Mouse (Mus musculus) left cerebral cortex, adult 2 months (tissue): Measurements from ENCODE around the gene Kcnip2. TPM values are rescaled to one million over a fixed set of nuclear protein-coding genes. Genes with fewer than 3 reads are reported as not detected.
A peak's percentile ranks its signal among the peaks of the same experiment; 100 is the strongest.

Experiments used
- DNase-seq, 2 experiments: peaks; one replicate each; pipeline ENCODE4 v3.0.0; 2021 to 2022; ENCODE audit warnings: low spot score in 2 of 2, mixed read lengths in 1 of 2; ENCODE audit errors: extremely low spot score in 1 of 2
- H3K27ac ChIP-seq: fragments of 200-600 bp; 2 replicates; pipeline ENCODE4 v1.8.1; 2022
- H3K4me3 ChIP-seq: fragments of 200-600 bp; 2 replicates; pipeline ENCODE4 v1.8.1; 2022
- CTCF ChIP-seq: fragments of 200-600 bp; IDR thresholded peaks from 2 replicates; pipeline ENCODE4 v1.8.1; 2022; ENCODE audit warnings: antibody characterized with exemption, mild to moderate bottlenecking, moderate library complexity
- intact Hi-C: fragments of 180-260 bp; cut with DNase I; formaldehyde crosslinking; loops from one replicate; pipeline ENCODE4 v1.15.1; 2025
- total RNA-seq, 2 experiments: library from RNA; stranded (reverse); gene quantifications; 2 replicates each; pipeline ENCODE4 v1.2.3; 2021

Gene Kcnip2
- total RNA-seq, 2 experiments from 2014 or later, result 142 to 170 TPM

DNA sequence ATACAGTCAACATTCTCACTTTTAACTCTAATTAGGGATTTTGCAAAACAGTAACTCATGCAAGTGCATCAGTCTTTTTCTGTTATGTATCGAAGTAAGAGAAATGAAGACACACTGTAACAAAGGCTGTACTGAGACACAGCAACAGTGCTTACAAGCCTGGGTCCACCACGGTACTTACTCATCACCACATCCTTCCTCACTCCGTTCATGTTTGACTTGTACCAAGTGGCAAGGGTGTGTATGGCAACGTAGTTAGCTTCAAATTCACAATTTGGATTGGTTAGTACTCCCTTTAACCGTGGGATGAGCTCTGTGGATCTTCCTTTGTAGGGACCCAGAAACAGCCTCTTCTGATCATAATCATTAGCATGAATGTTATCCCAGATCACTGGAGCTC lies 44.4 kb downstream of the Kcnip2 start:
- Histone ChIP-seq H3K4me3 (no peak overlapping the region), H3K27ac (no peak overlapping the region)
- intact Hi-C loops, result loop anchor here (2.0 kb wide), 1 partner anchor 15 kb away; no protein-coding TSS in a partner anchor
- DNase-seq, result no peak
- TF ChIP-seq CTCF, result no peak

DNA sequence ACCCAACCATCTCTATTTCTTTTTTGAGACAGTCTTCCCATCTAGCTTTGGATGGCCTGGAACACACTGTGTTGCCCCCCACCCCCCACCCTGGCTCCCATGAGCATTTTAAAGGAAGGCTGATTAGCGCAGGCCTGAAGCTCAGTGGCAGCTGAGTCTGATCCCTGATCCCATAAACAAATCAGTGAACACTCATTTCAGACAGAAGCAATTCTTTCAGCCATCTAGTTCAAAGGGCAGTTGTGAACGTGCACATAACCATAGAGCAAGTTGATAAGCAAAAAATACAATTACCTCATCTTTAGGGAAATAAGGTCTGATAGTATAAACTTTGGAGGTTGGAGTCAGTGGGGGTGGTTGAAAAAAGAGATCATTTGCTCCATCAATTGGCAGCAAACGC lies 55.1 kb downstream of the Kcnip2 start:
- no peak for TF ChIP-seq CTCF
- Histone ChIP-seq H3K27ac (no peak overlapping the region), H3K4me3 (no peak overlapping the region)
- intact Hi-C loops, result no loop called here
- no peak for DNase-seq

GRCm38 (mm10) chr19:45758671-45759070 lies 57.2 kb downstream of the Kcnip2 start:
- Histone ChIP-seq H3K4me3 (no peak overlapping the region), H3K27ac (no peak overlapping the region)
- intact Hi-C loops, result no loop called here
- TF ChIP-seq CTCF, result no peak
- no peak for DNase-seq

DNA sequence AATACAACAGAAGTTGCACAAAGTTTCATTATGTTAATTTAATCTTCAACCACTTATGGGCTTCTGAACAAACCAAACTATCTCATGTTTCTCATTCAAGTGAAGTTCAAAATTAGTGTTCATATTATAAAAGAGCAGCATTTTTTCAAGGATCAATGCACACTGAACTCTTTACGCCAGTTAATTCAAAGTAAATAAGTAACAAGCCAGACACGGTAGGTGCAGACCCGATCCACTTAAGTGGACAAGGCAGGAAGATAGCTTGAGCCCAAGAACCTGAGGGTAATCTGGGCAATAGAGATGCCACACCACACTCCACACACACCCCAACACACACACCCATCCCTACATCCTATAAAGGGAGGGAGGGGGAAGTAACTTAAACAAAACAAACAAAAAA lies 62.3 kb downstream of the Kcnip2 start:
- no peak for DNase-seq
- Histone ChIP-seq H3K4me3 (no peak overlapping the region), H3K27ac (no peak overlapping the region)
- intact Hi-C loops, result no loop called here
- no peak for TF ChIP-seq CTCF

- no peak for DNase-seq
- no peak overlapping the region for H3K4me3 ChIP-seq
- no peak for TF ChIP-seq CTCF
- intact Hi-C loops, result no loop called here
- no peak overlapping the region for H3K27ac ChIP-seq
Observed at GRCm38 (mm10) chr19:45751881-45752280, 64.0 kb downstream of the Kcnip2 start.

- Histone ChIP-seq H3K27ac (no peak within 1 kb of the TSS), H3K4me3 (peak within 1 kb of the TSS; percentile 75)
- intact Hi-C loops, result loop anchor here (5.0 kb wide), 1 partner anchor 92 kb away; no protein-coding TSS in a partner anchor
- no peak for TF ChIP-seq CTCF
- DNase-seq, result peak; percentile 78 to 80
Observed at GRCm38 (mm10) chr19:45749243-45750043, 66.4 kb downstream of the Kcnip2 start, which contains the start of gene Npm3. Gene Npm3 (minus strand): TSS chr19:45749591.

DNA sequence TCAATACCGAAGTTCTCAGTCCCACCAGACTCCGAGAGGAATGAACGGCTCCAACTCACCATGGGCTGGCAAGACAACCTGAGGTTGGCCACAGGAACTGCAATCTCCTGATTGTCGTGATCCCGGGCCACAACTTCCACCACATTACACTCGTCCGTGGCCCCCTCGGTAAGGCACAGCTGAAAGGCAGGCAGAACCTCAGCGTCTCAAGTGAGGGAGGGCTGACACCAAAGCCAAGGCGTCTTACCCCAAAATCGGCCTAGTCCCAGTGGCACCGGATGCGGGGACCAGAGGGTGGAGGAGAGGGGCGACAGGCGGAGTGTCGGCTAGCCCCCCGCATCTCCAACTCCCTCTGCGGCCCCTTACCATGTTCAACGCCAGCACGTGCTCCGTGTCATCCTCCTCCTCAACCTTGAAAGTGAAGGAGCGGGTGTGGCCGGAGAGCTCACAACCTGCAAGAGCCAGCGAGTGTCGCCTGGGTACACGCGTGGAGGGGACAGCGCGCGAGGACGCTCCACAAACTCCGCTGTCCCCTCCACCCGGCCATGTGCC lies 67.1 kb downstream of the Kcnip2 start:
- Histone ChIP-seq H3K4me3 (peak overlapping the region; percentile 75), H3K27ac (no peak overlapping the region)
- no peak for TF ChIP-seq CTCF
- intact Hi-C loops, result loop anchor here (5.0 kb wide), 1 partner anchor 91 kb away; no protein-coding TSS in a partner anchor
- DNase-seq, result no peak

DNA sequence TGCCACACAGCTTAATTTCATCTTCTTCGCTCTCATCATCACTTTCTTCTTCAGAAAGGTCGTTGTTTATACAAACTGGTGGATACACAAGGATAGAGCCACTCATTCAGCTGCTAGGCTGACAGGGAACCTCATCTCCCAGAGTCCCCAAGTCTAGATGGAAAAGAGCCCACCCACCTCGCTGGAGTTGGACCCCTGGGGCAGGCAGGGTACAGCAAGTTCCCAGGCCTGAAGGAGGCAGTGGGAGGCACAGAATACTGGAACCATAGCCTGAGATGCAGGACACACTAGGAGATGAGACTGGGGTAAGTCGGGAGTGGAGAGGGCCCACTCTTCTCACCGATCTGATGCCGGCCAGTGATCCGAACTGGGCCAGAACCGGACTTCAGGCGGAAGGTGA lies 67.7 kb downstream of the Kcnip2 start:
- DNase-seq, result no peak
- H3K27ac ChIP-seq, result no peak overlapping the region
- intact Hi-C loops, result loop anchor here (5.0 kb wide), 1 partner anchor 91 kb away; no protein-coding TSS in a partner anchor
- peak overlapping the region; percentile 75; the same call in 1 of the 2 replicates for H3K4me3 ChIP-seq
- TF ChIP-seq CTCF, result no peak

GRCm38 (mm10) chr19:45747028-45747867 lies 68.6 kb downstream of the Kcnip2 start:
- no peak overlapping the region for H3K4me3 ChIP-seq
- DNase-seq, result peak; percentile 80 to 86
- peak; percentile 80 for TF ChIP-seq CTCF
- intact Hi-C loops, result loop anchor here (2.0 to 5.0 kb wide), 3 partner anchors 90 to 526 kb away; no protein-coding TSS in a partner anchor
- no peak overlapping the region for H3K27ac ChIP-seq

DNA sequence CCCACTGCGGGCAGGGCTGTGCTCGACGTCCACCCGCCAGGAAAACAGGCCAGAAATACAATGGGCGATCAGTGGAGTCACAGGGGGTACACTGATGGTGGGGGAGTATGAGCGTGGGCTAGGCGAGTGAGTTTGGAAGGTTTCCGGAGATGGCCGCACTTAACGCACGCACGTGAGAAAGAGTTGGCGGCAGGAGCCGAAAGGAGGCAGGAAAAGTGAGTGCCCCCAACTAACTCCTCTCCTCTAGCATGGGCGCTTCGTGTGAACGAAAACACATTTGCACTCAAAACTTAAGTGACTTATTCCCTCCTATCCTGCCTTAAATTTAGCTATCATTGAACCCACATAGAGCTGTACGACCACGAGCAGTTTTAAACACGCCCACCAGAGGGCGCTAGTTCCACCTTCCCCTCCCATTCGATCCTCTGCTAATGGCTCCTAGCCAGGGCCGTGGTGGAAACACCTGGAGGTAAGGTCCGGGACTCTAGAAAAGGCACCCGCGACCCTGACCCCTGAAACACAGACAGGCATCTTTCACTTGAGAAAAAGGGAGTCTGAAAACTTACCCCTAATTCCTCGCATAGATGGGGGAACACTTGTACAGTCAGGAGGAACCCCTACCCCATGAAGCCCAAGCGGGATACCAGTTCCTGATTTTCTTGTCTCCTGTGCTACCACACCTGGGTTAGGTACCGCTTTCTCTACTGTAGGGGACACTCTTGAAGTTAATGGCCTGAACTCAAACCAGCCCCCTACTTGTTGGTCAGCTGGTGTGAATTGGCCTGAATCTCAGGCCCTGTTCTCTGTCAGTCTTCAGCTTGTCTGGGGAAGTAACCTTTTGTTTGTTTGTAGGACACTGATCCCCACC lies 69.5 kb downstream of the Kcnip2 start:
- DNase-seq, result peak; percentile 73 to 77
- TF ChIP-seq CTCF, result peak; percentile 87
- Histone ChIP-seq H3K27ac (no peak overlapping the region), H3K4me3 (no peak overlapping the region)
- intact Hi-C loops, result loop anchor here (2.0 to 5.0 kb wide), 3 partner anchors 89 to 526 kb away; no protein-coding TSS in a partner anchor
